Mouse (Mus musculus) embryo, embryonic 11 days (tissue): Measurements from ENCODE around the gene Specc1.

Experiments used
- DNase-seq: peaks from one replicate; pipeline ENCODE4 v3.0.0-alpha.2; 2015

Specc1 gene

GRCm38 (mm10) chr11:62018315-62019205, 62.0 kb downstream of the Specc1 start:
- DNase-seq, result no peak

DNA sequence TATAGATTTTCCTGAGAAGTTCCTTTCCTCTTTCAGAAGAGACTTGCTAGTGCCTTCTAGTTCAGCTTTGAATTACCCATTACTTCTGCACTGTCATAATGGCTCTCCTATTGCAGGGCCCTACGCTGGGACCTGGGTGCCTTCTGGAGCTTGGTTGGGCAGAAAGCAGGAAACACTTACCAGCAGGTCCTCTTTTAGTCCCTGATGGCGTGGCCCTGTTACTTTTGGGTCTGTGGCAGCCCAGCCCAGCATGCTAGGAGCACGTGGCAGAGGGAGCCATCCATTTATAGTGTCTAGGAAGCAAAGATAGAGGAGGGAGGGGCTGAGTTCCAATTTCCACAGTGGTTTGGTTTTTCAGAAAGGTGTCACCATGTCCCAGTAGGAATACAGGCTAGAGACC, 63.3 kb downstream of the Specc1 start:
- DNase-seq, result no peak

DNA sequence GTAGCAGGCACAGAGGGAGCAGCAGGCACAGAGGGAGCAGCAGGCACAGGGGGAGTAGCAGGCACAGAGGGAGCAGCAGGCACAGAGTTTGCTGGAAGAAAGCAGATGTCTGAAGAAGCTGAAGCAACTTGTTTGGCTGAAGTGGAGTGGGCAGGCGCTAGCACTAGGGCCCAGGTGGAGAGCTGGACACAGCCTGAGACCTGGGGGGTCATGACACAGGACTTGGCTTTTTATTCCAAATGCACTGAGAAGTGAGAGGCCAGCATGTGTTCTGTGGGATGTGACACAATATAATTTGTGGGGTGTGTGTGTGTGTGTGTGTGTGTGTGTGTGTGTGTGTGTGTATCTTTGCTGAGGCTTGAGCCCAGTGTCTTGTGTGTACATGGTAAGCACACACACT, 64.3 kb downstream of the Specc1 start:
- DNase-seq, result no peak

- DNase-seq, result no peak
These were observed 65.5 kb downstream of the Specc1 start for GRCm38 (mm10) chr11:62022105-62022504.

GRCm38 (mm10) chr11:62022718-62023493, 66.3 kb downstream of the Specc1 start:
- DNase-seq, result no peak

DNA sequence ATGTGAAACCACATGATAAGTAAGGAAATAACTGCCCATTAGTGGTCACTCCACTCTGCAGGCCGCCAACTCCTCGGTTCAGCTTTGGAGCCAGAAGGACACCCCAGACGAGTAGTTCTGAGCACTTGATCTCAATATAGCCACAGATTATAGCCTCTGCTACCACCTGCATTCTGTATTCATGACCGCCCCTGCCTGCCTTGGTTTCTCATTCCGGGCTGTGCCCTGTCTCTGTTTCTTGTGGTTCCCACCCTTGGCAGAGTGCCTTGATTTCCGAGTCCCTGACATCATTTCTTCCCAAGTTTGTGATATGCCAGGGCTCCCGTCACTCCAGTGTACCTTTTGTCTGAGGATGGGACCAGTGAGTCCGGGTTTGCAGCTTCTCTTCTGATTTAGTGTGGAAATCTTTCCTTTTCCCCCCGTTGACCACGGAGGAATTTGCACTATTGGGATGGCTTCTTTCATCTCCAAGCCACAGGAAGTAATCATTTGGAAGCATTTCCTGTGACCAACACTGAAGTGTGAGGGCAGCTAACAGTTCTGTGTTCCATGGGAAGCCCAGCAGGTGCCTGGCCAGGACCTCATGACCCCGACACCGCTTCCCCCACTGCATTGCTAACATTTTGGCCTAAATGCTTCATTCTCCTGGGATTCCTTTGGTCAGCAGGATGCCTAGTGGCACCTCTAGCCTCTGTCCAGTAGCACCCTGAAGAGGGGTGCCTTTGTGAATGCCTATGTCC, 67.1 kb downstream of the Specc1 start:
- no peak for DNase-seq

GRCm38 (mm10) chr11:62024234-62024601, 67.7 kb downstream of the Specc1 start:
- peak; percentile 25 for DNase-seq

GRCm38 (mm10) chr11:62024952-62025351, 68.4 kb downstream of the Specc1 start:
- no peak for DNase-seq

DNA sequence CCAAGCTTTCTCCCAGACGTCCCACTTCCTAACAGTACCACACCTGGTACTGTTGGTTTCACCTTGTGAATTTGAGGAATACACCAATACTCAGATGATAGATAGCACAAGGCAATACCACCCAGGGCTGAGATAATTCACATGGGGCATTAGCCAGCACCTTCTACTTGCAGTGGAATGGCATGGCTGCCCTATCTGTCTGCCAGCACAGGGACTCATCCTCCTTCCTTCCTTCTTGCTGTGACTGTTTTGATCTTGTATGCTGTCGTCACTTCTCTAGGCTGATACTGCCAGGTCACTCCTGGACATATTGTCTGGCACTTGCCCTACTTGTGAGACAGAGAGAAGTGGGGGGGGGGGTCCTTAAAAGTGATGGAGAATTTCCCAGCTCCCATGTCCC, 69.2 kb downstream of the Specc1 start:
- DNase-seq, result no peak

DNA sequence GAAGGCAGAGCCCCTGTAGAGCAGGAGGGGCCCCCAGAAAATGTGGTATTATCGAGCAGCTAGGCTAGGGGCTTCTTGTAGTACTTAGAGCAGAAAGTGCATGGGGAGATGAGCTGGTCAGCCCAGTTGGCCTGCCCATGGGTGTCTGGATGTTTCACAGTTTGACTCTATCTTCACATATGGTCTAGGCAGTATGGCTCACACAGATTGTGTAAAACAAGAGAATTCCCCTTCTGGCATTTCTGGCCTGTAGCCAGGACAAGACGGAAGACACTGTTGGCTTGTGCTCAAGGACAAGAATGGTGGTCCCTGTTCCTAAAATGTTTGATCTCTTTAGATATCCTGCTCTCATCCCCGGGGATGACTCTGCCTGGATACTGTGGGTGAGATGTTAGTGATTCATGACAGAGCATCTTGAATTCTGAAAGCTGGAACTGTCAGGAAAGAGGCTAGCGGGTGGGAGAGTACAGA, 69.8 kb downstream of the Specc1 start:
- DNase-seq, result no peak

GRCm38 (mm10) chr11:62027271-62027670, 70.7 kb downstream of the Specc1 start:
- no peak for DNase-seq

DNA sequence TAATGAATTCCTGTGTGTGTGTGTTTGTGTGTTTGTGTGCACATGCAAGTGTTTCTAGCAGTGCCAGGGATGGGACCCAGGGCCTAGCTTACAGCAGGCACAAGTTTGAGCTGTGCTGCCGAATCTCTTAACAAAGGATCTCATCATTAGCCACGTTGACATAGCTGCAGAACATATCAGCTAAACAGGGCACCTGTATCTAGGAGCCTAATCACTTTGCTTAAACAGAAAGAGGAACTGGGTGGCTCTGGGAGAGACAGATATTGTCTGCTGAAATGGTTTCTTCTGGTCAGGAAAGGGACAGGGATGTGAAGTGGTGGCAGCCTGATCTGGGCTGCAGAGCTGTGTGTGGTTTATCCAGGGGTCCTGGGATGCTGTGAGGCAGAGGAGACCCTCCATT, 71.1 kb downstream of the Specc1 start:
- no peak for DNase-seq

DNA sequence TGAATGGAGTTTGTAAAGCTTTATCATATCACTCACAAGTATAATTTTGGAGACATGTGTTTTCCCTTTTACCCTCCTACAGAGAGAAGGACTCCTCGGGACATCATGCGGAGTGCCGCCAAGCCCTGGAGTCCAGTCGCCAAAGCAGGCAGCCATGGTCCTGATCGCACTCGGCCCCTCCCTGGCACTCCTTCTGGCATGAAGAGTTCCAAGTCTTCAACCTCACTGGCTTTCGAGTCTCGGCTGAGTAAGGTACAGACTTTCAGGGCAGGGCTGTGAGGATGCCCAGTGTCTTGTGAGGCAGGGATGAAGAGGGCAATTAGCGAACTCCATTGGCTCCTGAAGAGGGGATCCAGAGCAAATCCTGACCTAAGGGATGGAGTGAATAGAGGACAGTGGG, 72.6 kb downstream of the Specc1 start:
- no peak for DNase-seq

- DNase-seq, result no peak
These were observed 78.0 kb downstream of the Specc1 start for GRCm38 (mm10) chr11:62034564-62034963.

- DNase-seq, result no peak
These were observed 78.7 kb downstream of the Specc1 start for GRCm38 (mm10) chr11:62035220-62035619.

DNA sequence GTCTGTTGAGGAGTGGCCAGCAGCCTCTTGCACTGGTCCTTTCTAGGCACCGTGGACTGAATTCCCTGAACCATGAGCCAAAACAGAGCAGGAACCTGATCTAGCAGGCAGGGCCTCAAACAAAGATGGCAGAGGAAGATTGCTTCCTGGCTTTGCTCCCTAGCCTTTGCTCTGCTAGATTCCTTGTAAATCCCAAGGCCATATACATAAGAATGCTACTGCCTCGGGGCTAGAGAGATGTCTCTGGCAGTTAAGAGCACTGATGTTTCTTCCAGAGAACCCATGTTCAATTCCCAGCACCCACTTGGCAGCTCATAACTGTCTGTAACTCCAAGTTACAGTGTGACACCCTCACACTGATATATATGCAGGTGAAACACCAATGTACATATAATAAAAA, 83.6 kb downstream of the Specc1 start:
- no peak for DNase-seq

- peak; percentile 67 for DNase-seq
These were observed 88.1 kb downstream of the Specc1 start for GRCm38 (mm10) chr11:62044627-62045026.

DNA sequence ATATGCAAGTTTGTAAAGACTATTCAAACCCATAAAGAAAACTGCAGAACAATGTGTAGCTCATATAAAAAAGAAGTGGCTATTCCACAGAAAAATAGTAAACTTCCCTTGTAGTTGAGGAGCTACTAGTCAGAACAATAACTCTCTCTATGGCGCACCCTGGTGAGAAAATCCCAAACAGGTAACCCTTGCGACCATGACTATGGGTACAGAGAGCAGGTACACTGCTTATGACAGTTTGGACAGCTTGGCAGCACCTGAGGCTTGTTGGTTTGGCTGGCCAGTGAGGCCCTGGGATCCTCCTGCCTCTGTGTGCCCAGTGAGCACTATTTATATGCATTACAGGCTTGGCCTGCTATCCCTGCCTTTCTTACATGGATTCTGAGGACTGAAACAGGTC, 89.4 kb downstream of the Specc1 start:
- DNase-seq, result no peak

- peak; percentile 85 for DNase-seq
These were observed 91.5 kb downstream of the Specc1 start for GRCm38 (mm10) chr11:62047817-62048640.

- DNase-seq, result no peak
These were observed 92.6 kb downstream of the Specc1 start for GRCm38 (mm10) chr11:62049170-62049569.

- DNase-seq, result no peak
These were observed 94.1 kb downstream of the Specc1 start for GRCm38 (mm10) chr11:62050356-62051330.
